Mouse (Mus musculus): ENCODE measurements around the gene Zfp467.

- TF ChIP-seq POLR2A (IDR thresholded peaks at IDR 0.05; ENCODE audit: insufficient read length, low read depth) (no peak), MAX (IDR thresholded peaks at IDR 0.05; ENCODE audit: low read depth) (no peak), TCF3 (IDR thresholded peaks at IDR 0.05; ENCODE audit: insufficient read length, low read depth) (no peak), TCF12 (IDR thresholded peaks at IDR 0.05; ENCODE audit: insufficient read depth, poor library complexity, severe bottlenecking) (no peak), CEBPB (IDR thresholded peaks at IDR 0.05; ENCODE audit: insufficient read depth, poor library complexity, severe bottlenecking) (no peak), POLR2AphosphoS2 (IDR thresholded peaks at IDR 0.05; ENCODE audit: insufficient read length, low read depth) (no peak), USF1 (IDR thresholded peaks at IDR 0.05; ENCODE audit: low read depth) (no peak), MYOG (IDR thresholded peaks at IDR 0.05; ENCODE audit: control insufficient read depth in 1 of 3, insufficient read depth in 1 of 3, insufficient read length in 2 of 3, low read depth in 2 of 3) (no peak), MYOD1 (IDR thresholded peaks at IDR 0.05; ENCODE audit: control insufficient read depth in 1 of 3, insufficient read length in 2 of 3, low read depth in 2 of 3) (no peak), E2F4 (IDR thresholded peaks at IDR 0.05; ENCODE audit: insufficient read depth) (no peak), REST (IDR thresholded peaks at IDR 0.05; ENCODE audit: insufficient read depth, insufficient read length) (no peak), SRF (IDR thresholded peaks at IDR 0.05; ENCODE audit: control insufficient read depth, insufficient read length, low read depth) (no peak)
Measured at GRCm38 (mm10) chr6:48423336-48423735, 22.3 kb downstream of the Zfp467 start.

All from myocyte (in vitro differentiated cells).